Mouse (Mus musculus) E14TG2a.4 (cell line): ENCODE measurements at regions not wholly inside any gene's neighbourhood (a gene's known extent, or its start where the extent isn't known, plus 50 kb on each side); places are given as distances from the start of the nearest gene placed in this dataset.
"Not testable (repeated sequence)": the region's sequence is repeated elsewhere in the genome, so short reads cannot be mapped to it uniquely, and the experiment has no call there.

Experiments used
- H3K27me3 ChIP-seq: 2 replicates; pipeline ENCODE4 v1.6.1; 2014; ENCODE audit warnings: low read length, control low read depth; ENCODE audit not compliant: insufficient read depth
- H3K36me3 ChIP-seq: 2 replicates; pipeline ENCODE4 v1.6.1; 2014; ENCODE audit warnings: low read length, control low read depth; ENCODE audit not compliant: insufficient read depth
- H3K4me1 ChIP-seq: replicated peaks from 2 replicates; pipeline ENCODE4 v1.6.1; 2014; ENCODE audit warnings: low read depth, low read length, control low read depth
- H3K4me3 ChIP-seq: replicated peaks from 2 replicates; pipeline ENCODE4 v1.5.1; 2014; ENCODE audit warnings: mild to moderate bottlenecking, low read length
- H3K9me3 ChIP-seq: 2 replicates; pipeline ENCODE4 v1.6.1; 2014; ENCODE audit warnings: low read length, control low read depth
- CTCF ChIP-seq: conservative IDR thresholded peaks from 2 replicates; pipeline ENCODE4 v1.5.1; 2014; ENCODE audit warnings: low read length
- NANOG ChIP-seq: IDR thresholded peaks from 2 replicates; pipeline ENCODE4 v1.6.1; 2014; ENCODE audit warnings: borderline replicate concordance, low read length, mixed read lengths
- POU5F1 ChIP-seq: IDR thresholded peaks from 2 replicates; pipeline ENCODE4 v1.6.1; 2014; ENCODE audit warnings: low read length, borderline replicate concordance

- Histone ChIP-seq H3K36me3 (no peaks in the 10 kb centered on the region), H3K4me3 (no peak overlapping the region), H3K27me3 (no peaks in the 10 kb centered on the region), H3K9me3 (peaks cover 7% of the 10 kb centered on the region), H3K4me1 (no peaks in the 10 kb centered on the region)
- TF ChIP-seq CTCF: no peak
- TF ChIP-seq POU5F1: no peak
- TF ChIP-seq NANOG: no peak
Measured at GRCm38 (mm10) chr8:30063148-30063547, 2615.7 kb downstream of the Poteg start.

- H3K36me3 ChIP-seq: no peaks in the 10 kb centered on the region
- H3K4me1 ChIP-seq: no peaks in the 10 kb centered on the region
- TF ChIP-seq CTCF (no peak), NANOG (no peak), POU5F1 (no peak)
- no peak overlapping the region for H3K4me3 ChIP-seq
- no peaks in the 10 kb centered on the region for H3K9me3 ChIP-seq
- no peaks in the 10 kb centered on the region for H3K27me3 ChIP-seq
Measured at GRCm38 (mm10) chr8:30077726-30078125, 2630.3 kb downstream of the Poteg start.

GRCm38 (mm10) chr8:30127766-30128165 lies 2680.3 kb downstream of the Poteg start:
- TF ChIP-seq CTCF: no peak
- no peak for TF ChIP-seq POU5F1
- TF ChIP-seq NANOG: no peak
- Histone ChIP-seq H3K9me3 (peaks cover 60% of the 10 kb centered on the region), H3K27me3 (no peaks in the 10 kb centered on the region), H3K36me3 (no peaks in the 10 kb centered on the region), H3K4me1 (no peaks in the 10 kb centered on the region), H3K4me3 (no peak overlapping the region)

- H3K27me3 ChIP-seq: no peaks in the 10 kb centered on the region
- no peak overlapping the region for H3K4me3 ChIP-seq
- H3K36me3 ChIP-seq: no peaks in the 10 kb centered on the region
- H3K9me3 ChIP-seq: peaks cover 24% of the 10 kb centered on the region
- H3K4me1 ChIP-seq: no peaks in the 10 kb centered on the region
- TF ChIP-seq POU5F1 (no peak), CTCF (no peak), NANOG (no peak)
Measured at GRCm38 (mm10) chr8:30134999-30135398, 2687.5 kb downstream of the Poteg start.

GRCm38 (mm10) chr8:30151181-30151844 lies 2703.8 kb downstream of the Poteg start:
- H3K27me3 ChIP-seq: no peaks in the 10 kb centered on the region
- H3K4me1 ChIP-seq: no peaks in the 10 kb centered on the region
- no peaks in the 10 kb centered on the region; the same call in 1 of the 2 replicates for H3K9me3 ChIP-seq
- TF ChIP-seq CTCF (no peak), NANOG (no peak), POU5F1 (no peak)
- H3K36me3 ChIP-seq: no peaks in the 10 kb centered on the region
- no peak overlapping the region for H3K4me3 ChIP-seq

GRCm38 (mm10) chr8:30152921-30153320 lies 2705.5 kb downstream of the Poteg start:
- no peaks in the 10 kb centered on the region for H3K27me3 ChIP-seq
- no peaks in the 10 kb centered on the region; the same call in 1 of the 2 replicates for H3K9me3 ChIP-seq
- no peaks in the 10 kb centered on the region for H3K4me1 ChIP-seq
- H3K4me3 ChIP-seq: no peak overlapping the region
- TF ChIP-seq NANOG (no peak), POU5F1 (no peak), CTCF (no peak)
- H3K36me3 ChIP-seq: no peaks in the 10 kb centered on the region

- TF ChIP-seq CTCF: no peak
Measured at GRCm38 (mm10) chr8:30171881-30172280, 2724.4 kb downstream of the Poteg start.

GRCm38 (mm10) chr8:30202746-30203145 lies 2755.3 kb downstream of the Poteg start:
- H3K4me1 ChIP-seq, H3K9me3 ChIP-seq, H3K4me3 ChIP-seq, H3K36me3 ChIP-seq, H3K27me3 ChIP-seq: not testable (repeated sequence)

More at GRCm38 (mm10) chr8:30171881-30172280, 2724.4 kb downstream of the Poteg start:
- Histone ChIP-seq H3K27me3 (no peaks in the 10 kb centered on the region), H3K9me3 (no peaks in the 10 kb centered on the region), H3K4me3 (no peak overlapping the region), H3K36me3 (no peaks in the 10 kb centered on the region), H3K4me1 (no peaks in the 10 kb centered on the region)

GRCm38 (mm10) chr8:30227354-30227753 lies 2779.9 kb downstream of the Poteg start:
- no peaks in the 10 kb centered on the region for H3K36me3 ChIP-seq
- no peaks in the 10 kb centered on the region for H3K4me1 ChIP-seq
- H3K4me3 ChIP-seq: no peak overlapping the region
- H3K9me3 ChIP-seq: no peaks in the 10 kb centered on the region
- H3K27me3 ChIP-seq: no peaks in the 10 kb centered on the region
- no peak for TF ChIP-seq NANOG
- no peak for TF ChIP-seq CTCF
- no peak for TF ChIP-seq POU5F1
